Mouse (Mus musculus) neural tube, embryonic 11.5 days (tissue): ENCODE results near the gene Kcnj3. TPM values are rescaled to one million over a fixed set of nuclear protein-coding genes. Genes with fewer than 3 reads are reported as not detected.

Experiments
- ATAC-seq: fragments of 200-750 bp; cut with Nextera tagmentation; 2 replicates; pipeline ENCODE4 v1.8.0; 2017; ENCODE audit warnings: moderate number of reproducible peaks, mild to moderate bottlenecking, moderate TSS enrichment, moderate library complexity; ENCODE audit not compliant: insufficient read depth, low FRiP score, low TSS enrichment
- DNase-seq: peaks from one replicate; pipeline ENCODE4 v3.0.0-alpha.2; 2015; ENCODE audit warnings: low spot score
- H3K27ac ChIP-seq: fragments of 300-500 bp; sonication (generic); 2 replicates; pipeline ENCODE4 v1.5.1; 2014; ENCODE audit warnings: low read depth, mild to moderate bottlenecking, low read length
- H3K27me3 ChIP-seq: fragments of 300-500 bp; sonication (generic); 2 replicates; pipeline ENCODE4 v1.6.1; 2014; ENCODE audit warnings: mild to moderate bottlenecking, low read length, mixed read lengths; ENCODE audit not compliant: control insufficient read depth, insufficient read depth
- H3K36me3 ChIP-seq: fragments of 300-500 bp; sonication (generic); 2 replicates; pipeline ENCODE4 v1.6.1; 2014; ENCODE audit warnings: mild to moderate bottlenecking, low read length, moderate library complexity, mixed read lengths; ENCODE audit not compliant: control insufficient read depth, insufficient read depth
- H3K4me1 ChIP-seq: fragments of 300-500 bp; sonication (generic); 2 replicates; pipeline ENCODE4 v1.6.1; 2014; ENCODE audit warnings: low read length, mixed read lengths; ENCODE audit not compliant: control insufficient read depth, insufficient read depth
- H3K4me2 ChIP-seq: fragments of 300-500 bp; sonication (generic); 2 replicates; pipeline ENCODE4 v1.6.1; 2014; ENCODE audit warnings: low read depth, mild to moderate bottlenecking, moderate library complexity
- H3K4me3 ChIP-seq: fragments of 300-500 bp; sonication (generic); 2 replicates; pipeline ENCODE4 v1.5.1; 2014; ENCODE audit warnings: low read depth, low read length
- H3K9ac ChIP-seq: fragments of 300-500 bp; sonication (generic); 2 replicates; pipeline ENCODE4 v1.6.1; 2014; ENCODE audit warnings: mild to moderate bottlenecking, low read length
- H3K9me3 ChIP-seq: fragments of 300-500 bp; sonication (generic); 2 replicates; pipeline ENCODE4 v1.6.1; 2016; ENCODE audit warnings: low read length; ENCODE audit not compliant: control insufficient read depth
- WGBS: fragments of 180-500 bp; shearing (Covaris S2); extraction: QIAGEN DNeasy Blood & Tissue Kit; methylation state at CpG from one replicate; pipeline ENCODE4 v1.1.7; 2014; 5-methylcytosine and 5-hydroxymethylcytosine counted together
- polyA plus RNA-seq: library from polyadenylated mRNA; unstranded; fragments of >200 nt; fragmentation: Nextera tagmentation; extraction: Ambion mirVana; gene quantifications from 2 replicates; pipeline ENCODE4 v1.2.1, GENCODE M21; 2014

The Kcnj3 gene
- 0.20 and 0.66 TPM in 2 replicates for polyA plus RNA-seq

DNA sequence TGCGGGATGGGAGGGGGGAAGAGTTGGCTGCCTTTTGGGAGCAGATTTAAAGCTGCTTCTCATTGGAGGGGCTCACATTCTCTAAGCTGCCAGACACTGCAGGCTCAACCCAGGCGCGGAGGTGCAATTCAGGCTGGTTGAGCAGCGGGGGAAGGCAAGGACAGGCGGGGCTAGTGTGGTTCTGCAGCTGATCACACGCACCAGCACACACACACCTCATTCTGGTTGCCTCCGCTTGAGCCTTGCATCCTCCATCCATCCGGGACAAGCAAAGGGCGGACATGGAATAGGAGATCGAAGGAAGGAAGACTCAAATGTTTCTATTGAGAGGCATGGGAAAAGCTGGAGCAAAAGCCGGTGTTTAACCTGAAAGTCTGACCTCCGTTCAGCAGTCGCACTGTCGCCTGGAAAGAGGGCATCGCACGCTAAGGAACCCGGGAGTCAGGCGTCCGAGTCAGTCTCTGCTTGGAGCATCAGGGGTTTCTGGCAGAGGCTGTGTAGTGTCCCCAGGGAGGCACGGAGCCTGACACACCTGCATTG lies at the start of gene Kcnj3:
Gene Kcnj3, plus strand, starts transcription at position 250 of the 540 bp plus-strand sequence.
- Histone ChIP-seq H3K36me3 (no peaks in the 10 kb centered on the region), H3K9me3 (no peaks in the 10 kb centered on the region), H3K4me1 (peaks cover 3% of the 10 kb centered on the region; the same call in 1 of the 2 replicates), H3K9ac (peak within 1 kb of the TSS; percentile 24), H3K27me3 (peaks cover 14% of the 10 kb centered on the region), H3K27ac (no peak within 1 kb of the TSS), H3K4me2 (peak within 1 kb of the TSS; percentile 68), H3K4me3 (peak within 1 kb of the TSS; percentile 35)
- ATAC-seq (peak; percentile 78), DNase-seq (peak; percentile 45)
- 1% methylated on average over 20 of the region's 20 CpGs for WGBS

DNA sequence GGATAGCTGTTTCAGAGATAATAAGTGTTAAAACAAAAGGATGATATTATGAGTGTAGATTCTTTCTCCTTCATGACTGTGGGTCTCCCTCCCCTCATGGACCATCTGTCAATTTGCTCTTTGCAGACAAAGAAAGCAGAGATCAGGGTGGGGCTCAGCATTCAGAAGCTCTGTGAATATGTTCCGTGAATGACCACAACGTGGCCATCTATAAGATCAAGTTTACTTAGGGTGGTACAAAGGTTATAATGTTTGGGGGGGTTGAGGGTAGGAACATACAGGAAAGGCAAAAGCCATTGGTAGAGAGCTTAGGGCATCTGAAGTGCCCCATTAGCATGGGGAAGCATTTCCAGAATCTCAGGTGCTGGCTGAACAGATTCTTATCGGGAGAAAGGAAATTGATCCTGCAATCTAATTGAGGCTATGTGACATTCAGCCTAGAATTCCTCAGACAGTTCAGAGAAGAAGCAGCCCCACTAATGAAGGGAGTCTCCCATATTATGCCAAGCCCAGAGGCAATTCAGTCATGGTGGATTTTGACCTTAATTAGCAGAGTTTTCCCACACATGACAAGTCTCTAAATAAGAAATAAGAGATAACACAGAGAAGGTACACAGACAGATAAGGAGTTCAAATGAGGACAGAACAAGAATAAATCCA lies 45.3 kb upstream of the Kcnj3 start:
- no peaks in the 10 kb centered on the region for H3K9me3 ChIP-seq
- H3K9ac ChIP-seq: no peak overlapping the region
- no peak overlapping the region for H3K4me3 ChIP-seq
- no peaks in the 10 kb centered on the region for H3K4me1 ChIP-seq
- no peaks in the 10 kb centered on the region for H3K27me3 ChIP-seq
- DNase-seq (no peak), ATAC-seq (no peak)
- no peak overlapping the region for H3K4me2 ChIP-seq
- H3K36me3 ChIP-seq: no peaks in the 10 kb centered on the region
- WGBS: 68% methylated on average over 3 of the region's 3 CpGs
- H3K27ac ChIP-seq: no peak overlapping the region

DNA sequence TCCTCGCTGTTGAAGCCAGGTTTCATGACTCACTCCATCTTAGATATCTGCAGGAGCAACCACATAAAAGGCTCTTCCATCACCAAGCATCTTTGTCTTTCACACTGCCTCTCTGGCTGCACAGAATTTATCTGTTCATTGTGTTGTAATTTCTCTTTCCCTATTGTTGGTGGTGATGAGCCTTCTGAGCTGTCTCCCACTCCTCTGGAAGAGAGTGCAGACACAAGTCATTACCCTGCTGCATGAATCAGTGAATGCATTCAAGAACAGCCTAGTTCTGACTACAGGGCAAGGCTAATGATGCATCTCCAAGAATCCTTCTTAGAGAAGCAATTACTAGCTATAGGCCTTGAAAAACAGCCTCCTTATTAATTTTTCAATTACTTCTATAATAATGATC lies 30.5 kb upstream of the Kcnj3 start:
- H3K4me1 ChIP-seq: no peaks in the 10 kb centered on the region
- no peak overlapping the region for H3K4me2 ChIP-seq
- DNase-seq (no peak), ATAC-seq (no peak)
- H3K27me3 ChIP-seq: no peaks in the 10 kb centered on the region
- no peaks in the 10 kb centered on the region for H3K9me3 ChIP-seq
- H3K9ac ChIP-seq: no peak overlapping the region
- H3K27ac ChIP-seq: no peak overlapping the region
- no peak overlapping the region for H3K4me3 ChIP-seq
- H3K36me3 ChIP-seq: no peaks in the 10 kb centered on the region
- 84% methylated on average over 1 of the region's 1 CpGs for WGBS

DNA sequence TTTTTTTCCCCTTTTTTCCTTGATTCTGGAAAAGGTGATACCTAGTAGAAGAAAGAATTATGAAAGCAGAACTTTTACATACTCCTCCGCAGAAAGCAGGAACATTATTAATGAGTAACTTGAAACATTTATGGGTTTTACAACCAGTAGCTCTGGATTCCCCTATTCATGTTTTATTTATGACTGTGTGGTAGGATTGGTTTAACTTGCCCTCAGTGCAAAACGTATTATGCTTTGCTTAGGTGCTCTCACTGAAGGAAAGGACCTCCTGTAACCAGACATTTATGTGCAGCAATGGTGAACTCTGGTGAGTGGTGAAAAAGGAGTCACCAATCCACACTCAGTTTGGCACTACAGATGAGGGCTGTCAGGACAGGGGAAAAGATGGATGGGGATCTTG lies 8.1 kb upstream of the Kcnj3 start:
- ATAC-seq (no peak), DNase-seq (no peak)
- Histone ChIP-seq H3K4me2 (no peak overlapping the region), H3K9ac (no peak overlapping the region), H3K27ac (no peak overlapping the region), H3K4me3 (no peak overlapping the region), H3K4me1 (no peaks in the 10 kb centered on the region), H3K9me3 (no peaks in the 10 kb centered on the region), H3K27me3 (no peaks in the 10 kb centered on the region), H3K36me3 (no peaks in the 10 kb centered on the region)
- 37% methylated on average over 2 of the region's 2 CpGs for WGBS

DNA sequence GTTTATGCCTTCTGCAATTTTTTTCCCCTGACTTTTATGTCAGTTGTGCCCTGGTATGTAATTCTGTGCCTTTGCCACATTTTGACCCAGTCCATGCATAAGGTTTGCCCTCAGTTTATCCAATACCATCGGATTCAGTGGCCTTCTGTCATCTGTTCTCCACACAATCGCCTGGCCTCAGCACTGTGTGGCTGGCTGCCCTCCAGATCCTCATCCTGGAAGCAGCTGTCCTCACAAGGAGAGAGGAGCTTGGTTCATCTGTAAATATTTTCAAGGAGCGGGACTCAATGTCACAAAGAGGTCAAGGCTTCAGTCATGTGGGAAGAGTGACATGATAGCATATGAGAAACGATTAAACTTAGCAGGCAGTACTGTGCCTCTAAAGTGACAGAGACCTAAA lies 3.7 kb upstream of the Kcnj3 start:
- DNase-seq (no peak), ATAC-seq (no peak)
- H3K4me1 ChIP-seq: peaks cover 3% of the 10 kb centered on the region; the same call in 1 of the 2 replicates
- no peaks in the 10 kb centered on the region for H3K36me3 ChIP-seq
- H3K4me3 ChIP-seq: no peak overlapping the region
- no peak overlapping the region for H3K9ac ChIP-seq
- H3K27me3 ChIP-seq: 0 out of 2 replicates have a peak, but pooled peaks cover 5% of the 10 kb centered on the region
- H3K27ac ChIP-seq: no peak overlapping the region
- 81% methylated on average over 4 of the region's 4 CpGs for WGBS
- no peaks in the 10 kb centered on the region for H3K9me3 ChIP-seq
- H3K4me2 ChIP-seq: no peak overlapping the region

DNA sequence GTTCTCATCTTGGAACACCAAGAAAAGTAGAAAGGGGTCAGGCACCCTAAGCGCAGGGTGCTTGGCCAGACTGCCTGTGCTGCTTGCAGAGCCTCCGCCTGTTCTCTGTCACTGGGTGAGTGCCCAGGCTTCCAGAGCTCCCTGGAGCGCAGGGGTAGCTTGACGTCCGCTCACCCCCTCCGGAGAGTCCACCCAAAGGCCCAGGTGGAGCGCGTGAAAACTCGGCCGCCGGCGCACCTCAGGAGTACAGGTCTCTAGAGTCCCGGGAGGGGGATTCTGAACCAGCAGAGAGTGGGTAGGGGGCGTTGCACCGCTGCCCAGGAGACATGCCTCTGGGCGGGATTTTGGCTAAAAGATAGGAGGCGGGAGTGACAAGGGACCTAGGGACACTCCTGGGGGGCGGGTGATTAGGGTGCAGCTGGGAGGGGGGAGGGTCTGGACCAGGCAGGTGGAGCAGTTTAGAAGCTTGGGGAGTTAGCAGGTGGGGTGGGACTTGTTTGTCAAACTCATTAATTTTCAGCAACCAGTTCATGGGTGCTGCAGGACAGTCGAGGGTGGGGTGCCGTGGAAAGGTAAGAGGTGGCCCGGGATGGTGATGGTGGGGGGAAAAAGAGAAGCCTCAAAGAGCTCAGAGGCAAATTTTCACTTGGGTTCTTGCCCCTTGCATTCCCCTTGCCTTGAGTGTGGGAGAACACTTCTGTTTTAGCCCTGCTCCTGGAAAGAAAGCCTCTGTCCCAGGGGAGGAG lies 664 bp downstream of the Kcnj3 start:
- Histone ChIP-seq H3K27me3 (peaks cover 14% of the 10 kb centered on the region), H3K4me1 (peaks cover 3% of the 10 kb centered on the region; the same call in 1 of the 2 replicates), H3K27ac (no peak overlapping the region), H3K9ac (no peak overlapping the region; the same call in 1 of the 2 replicates), H3K4me3 (peak overlapping the region; percentile 35), H3K4me2 (peak overlapping the region; percentile 68), H3K36me3 (no peaks in the 10 kb centered on the region), H3K9me3 (no peaks in the 10 kb centered on the region)
- 1% methylated on average over 21 of the region's 21 CpGs for WGBS
- ATAC-seq (peak; percentile 33), DNase-seq (no peak)

DNA sequence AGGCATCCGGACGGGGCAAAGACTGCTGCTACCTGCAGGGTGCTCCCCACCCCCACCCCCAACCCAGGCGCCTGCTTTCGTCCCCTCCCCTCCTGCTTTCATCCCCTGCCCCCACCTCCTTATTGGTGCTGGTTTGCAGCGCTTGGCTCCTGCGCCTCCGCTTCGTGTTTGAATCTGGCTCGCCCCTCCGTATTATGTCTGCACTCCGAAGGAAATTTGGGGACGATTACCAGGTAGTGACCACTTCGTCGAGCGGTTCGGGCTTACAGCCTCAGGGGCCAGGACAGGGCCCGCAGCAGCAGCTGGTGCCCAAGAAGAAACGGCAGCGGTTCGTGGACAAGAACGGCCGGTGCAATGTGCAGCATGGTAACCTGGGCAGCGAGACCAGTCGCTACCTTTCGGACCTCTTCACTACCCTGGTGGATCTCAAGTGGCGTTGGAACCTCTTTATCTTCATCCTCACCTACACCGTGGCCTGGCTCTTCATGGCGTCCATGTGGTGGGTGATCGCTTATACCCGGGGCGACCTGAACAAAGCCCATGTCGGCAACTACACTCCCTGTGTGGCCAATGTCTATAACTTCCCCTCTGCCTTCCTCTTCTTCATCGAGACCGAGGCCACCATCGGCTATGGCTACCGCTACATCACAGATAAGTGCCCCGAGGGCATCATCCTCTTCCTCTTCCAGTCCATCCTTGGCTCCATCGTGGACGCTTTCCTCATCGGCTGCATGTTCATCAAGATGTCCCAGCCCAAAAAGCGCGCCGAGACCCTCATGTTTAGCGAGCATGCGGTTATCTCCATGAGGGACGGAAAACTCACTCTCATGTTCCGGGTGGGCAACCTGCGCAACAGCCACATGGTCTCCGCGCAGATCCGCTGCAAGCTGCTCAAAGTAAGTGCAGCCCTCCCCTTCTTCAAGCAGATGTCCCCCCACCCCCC lies 1.5 kb downstream of the Kcnj3 start:
- Histone ChIP-seq H3K27ac (no peak overlapping the region), H3K9me3 (no peaks in the 10 kb centered on the region), H3K27me3 (peaks cover 14% of the 10 kb centered on the region), H3K4me3 (peak overlapping the region; percentile 35), H3K36me3 (no peaks in the 10 kb centered on the region), H3K4me1 (peaks cover 3% of the 10 kb centered on the region; the same call in 1 of the 2 replicates), H3K4me2 (peak overlapping the region; percentile 68), H3K9ac (no peak overlapping the region)
- under 1% methylated on average over 51 of the region's 51 CpGs for WGBS
- ATAC-seq (peak; percentile 43), DNase-seq (peak; percentile 62)

DNA sequence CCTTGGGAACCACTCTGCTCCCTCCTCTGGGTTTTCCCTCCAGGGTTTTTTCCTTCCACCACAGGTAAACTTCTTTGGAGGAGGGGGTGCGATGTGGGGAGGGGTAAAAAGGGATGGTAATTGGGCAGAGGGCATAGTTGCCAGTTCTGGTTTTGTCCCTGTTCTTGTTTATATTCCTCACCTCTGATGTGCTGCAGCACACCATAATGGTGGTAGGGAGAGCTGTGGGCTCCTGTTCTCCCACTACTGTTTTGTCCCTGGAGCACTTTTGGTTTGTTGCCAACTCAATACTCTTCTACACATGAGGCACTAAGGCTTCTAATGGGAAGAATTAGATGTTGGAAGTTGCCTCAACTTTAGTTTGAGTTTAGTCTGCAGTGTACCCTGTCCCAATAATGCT lies 2.2 kb downstream of the Kcnj3 start:
- ATAC-seq (no peak), DNase-seq (no peak)
- no peak overlapping the region for H3K27ac ChIP-seq
- no peak overlapping the region for H3K4me3 ChIP-seq
- peaks cover 3% of the 10 kb centered on the region; the same call in 1 of the 2 replicates for H3K4me1 ChIP-seq
- no peak overlapping the region for H3K9ac ChIP-seq
- peaks cover 14% of the 10 kb centered on the region for H3K27me3 ChIP-seq
- WGBS: 25% methylated on average over 1 of the region's 1 CpGs
- H3K4me2 ChIP-seq: peak overlapping the region; percentile 68
- H3K9me3 ChIP-seq: no peaks in the 10 kb centered on the region
- no peaks in the 10 kb centered on the region for H3K36me3 ChIP-seq
